Mouse (Mus musculus) myocyte (in vitro differentiated cells): ENCODE measurements around the gene Gm21409. TPM values are rescaled to one million over a fixed set of nuclear protein-coding genes. Genes with fewer than 3 reads are reported as not detected.
"Not testable (repeated sequence)": the region's sequence is repeated elsewhere in the genome, so short reads cannot be mapped to it uniquely, and the experiment has no call there.

Experiments used
- H3K27me3 ChIP-seq: one replicate; pipeline ENCODE4 v1.6.1; 2011; ENCODE audit not compliant: control insufficient read depth, insufficient read depth, insufficient read length
- H3K36me3 ChIP-seq: one replicate; pipeline ENCODE4 v1.6.1; 2011; ENCODE audit not compliant: control insufficient read depth, insufficient read depth
- H3K4me2 ChIP-seq: one replicate; pipeline ENCODE4 v1.6.1; 2011; ENCODE audit warnings: low read depth, control low read depth
- H3K4me3 ChIP-seq: one replicate; pipeline ENCODE4 v1.5.1; 2011; ENCODE audit warnings: mild to moderate bottlenecking, control low read depth, moderate library complexity
- H3K79me2 ChIP-seq: one replicate; pipeline ENCODE4 v1.6.1; 2011; ENCODE audit not compliant: control insufficient read depth, insufficient read depth
- H3ac ChIP-seq: one replicate; pipeline ENCODE4 v1.6.1; 2011; ENCODE audit not compliant: control insufficient read depth, insufficient read length
- polyA plus RNA-seq: library from polyadenylated mRNA; unstranded; fragments of >200 nt; fragmentation: generic; extraction: Trizol; gene quantifications from one replicate; pipeline ENCODE4 v1.2.1, GENCODE M21; 2012; ENCODE audit warnings: missing spikeins

The Gm21409 gene
- not detected for polyA plus RNA-seq

- H3K27me3 ChIP-seq, H3K4me3 ChIP-seq, H3K36me3 ChIP-seq, H3K4me2 ChIP-seq, H3K79me2 ChIP-seq, H3ac ChIP-seq: not testable (repeated sequence)
These were observed at the start of gene Gm21409 for GRCm38 (mm10) chrY:84746385-84746784. Gm21409 (plus strand) TSS chrY:84746685.

Other genes starting within 250 kb of the Gm21409 start
- gene Gm21394, start 181.8 kb upstream of the Gm21409 start, polyA plus RNA-seq = not detected